Mouse (Mus musculus): ENCODE results near the gene Tfap2b.

GRCm38 (mm10) chr1:19210215-19211032 lies 1.7 kb downstream of the Tfap2b start:
- TF ChIP-seq CTCF (IDR thresholded peaks at IDR 0.05; ENCODE audit: borderline replicate concordance, insufficient read depth, low read depth, low read length) (no peak), POLR2A (IDR thresholded peaks at IDR 0.05; ENCODE audit: borderline replicate concordance, insufficient read depth, low read length) (no peak)
